Mouse (Mus musculus) G1E-ER4 (cell line): ENCODE measurements around the gene Tmem54. TPM values are rescaled to one million over a fixed set of nuclear protein-coding genes. Genes with fewer than 3 reads are reported as not detected.

ENCODE experiments used
- GATA1 ChIP-seq: IDR thresholded peaks from one replicate; pipeline ENCODE4 v1.8.0; 2012; ENCODE audit warnings: low read length, inconsistent platforms
- polyA plus RNA-seq: library from polyadenylated mRNA; stranded (reverse); fragments of >175 nt; gene quantifications from 2 replicates; pipeline ENCODE4 v1.2.3, GENCODE M21; 2012

Gene Tmem54
- polyA plus RNA-seq, 1 experiment: not detected

DNA sequence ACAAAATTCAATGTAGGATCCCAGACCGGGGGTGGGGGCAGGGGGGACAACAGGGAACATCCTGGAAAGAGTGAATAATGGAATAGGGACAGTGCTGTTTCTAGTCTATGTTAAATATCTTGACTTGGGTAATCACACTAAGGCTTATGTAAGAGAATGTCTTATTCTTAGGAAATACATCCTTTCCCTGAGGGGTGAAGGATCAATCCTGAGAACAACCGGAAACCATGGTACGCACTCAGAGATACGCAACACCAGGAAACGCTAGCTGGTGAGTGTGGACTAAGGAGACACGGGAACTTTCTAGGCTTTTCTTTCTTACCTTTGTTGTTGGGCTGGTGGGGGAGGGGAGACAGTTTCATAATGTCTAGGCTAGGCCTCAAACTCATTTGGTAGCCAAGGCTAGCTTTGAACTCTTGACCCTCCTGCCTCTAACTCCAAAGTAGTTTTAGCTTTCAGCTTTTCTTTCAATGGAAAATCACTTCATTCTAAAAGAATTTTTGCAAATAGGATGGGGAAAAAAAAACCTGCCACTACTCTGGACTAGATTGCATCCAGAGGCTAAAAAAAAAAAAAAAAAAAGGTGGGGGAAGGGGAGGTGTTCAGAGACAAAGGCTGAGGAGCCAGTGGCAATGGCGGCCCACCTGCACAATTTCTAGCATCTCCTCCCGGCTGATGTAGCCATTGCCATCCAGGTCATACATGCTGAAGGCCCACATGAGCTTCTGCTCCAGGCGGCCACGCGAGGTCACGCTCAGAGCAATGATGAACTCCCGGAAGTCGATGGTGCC, 12.6 kb downstream of the Tmem54 start:
- no peak for TF ChIP-seq GATA1

DNA sequence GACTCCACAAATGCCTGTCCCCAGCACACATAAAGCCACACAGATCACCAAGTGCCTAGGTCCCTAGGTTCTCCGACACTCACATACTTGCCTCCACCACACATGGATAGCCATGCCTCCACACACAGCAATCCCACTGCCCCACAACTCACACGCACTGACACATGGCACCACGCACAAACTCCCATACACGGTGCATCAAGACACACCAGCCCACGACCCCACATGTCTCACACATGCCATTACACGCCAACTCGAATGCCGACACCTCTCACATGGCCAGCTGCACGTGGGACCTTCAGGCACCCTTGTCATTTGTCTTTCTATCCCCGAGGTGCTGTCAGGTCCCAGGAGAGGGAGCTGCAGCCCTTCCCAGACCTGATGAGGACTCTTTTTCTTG, 14.4 kb downstream of the Tmem54 start:
- no peak for TF ChIP-seq GATA1

DNA sequence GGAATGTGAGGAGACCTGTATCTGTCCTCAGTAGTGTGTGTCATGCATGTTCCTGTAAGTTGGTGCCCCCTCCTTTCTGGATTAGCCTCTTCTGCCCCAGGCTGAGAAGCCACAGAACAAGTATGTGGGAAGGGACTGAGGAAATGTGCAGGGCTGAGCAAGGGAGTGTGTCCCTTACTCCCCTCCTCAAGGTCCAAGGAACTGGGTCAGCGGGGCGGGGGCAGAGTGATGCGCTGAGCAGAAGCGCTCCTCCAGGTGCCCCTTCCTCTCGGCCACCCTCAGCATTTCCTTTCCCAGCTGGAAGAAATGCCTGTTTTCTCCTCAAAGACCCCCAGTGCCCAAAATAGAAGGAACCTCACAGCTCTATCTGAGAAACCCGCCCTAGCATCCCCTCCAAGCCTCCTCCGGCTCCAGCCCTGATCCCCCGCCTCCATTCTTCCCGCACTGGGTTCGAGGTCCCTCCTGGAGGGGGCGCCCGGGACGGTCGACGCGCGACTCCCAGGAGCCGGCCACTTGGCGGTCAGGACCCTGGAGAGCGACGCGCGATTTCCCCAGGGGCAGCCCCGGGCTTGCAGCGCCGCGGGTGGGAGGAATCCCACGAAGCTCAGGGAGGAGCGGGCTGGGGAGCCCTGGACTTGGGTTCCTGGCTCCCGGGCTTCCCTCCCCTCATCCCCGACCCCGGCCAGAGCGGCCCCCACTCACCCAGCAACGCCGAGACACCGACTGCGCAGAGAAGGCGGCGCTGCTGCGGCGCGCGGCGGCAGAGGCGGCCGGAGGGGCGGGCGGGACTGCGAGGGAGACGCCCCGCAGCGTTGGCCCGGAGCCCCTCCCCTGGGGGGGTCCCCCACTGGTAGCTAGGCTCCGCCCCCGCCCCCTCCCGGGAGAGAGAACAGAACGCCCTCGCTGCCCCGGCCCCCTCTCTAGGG, 15.4 kb downstream of the Tmem54 start:
- no peak for TF ChIP-seq GATA1

DNA sequence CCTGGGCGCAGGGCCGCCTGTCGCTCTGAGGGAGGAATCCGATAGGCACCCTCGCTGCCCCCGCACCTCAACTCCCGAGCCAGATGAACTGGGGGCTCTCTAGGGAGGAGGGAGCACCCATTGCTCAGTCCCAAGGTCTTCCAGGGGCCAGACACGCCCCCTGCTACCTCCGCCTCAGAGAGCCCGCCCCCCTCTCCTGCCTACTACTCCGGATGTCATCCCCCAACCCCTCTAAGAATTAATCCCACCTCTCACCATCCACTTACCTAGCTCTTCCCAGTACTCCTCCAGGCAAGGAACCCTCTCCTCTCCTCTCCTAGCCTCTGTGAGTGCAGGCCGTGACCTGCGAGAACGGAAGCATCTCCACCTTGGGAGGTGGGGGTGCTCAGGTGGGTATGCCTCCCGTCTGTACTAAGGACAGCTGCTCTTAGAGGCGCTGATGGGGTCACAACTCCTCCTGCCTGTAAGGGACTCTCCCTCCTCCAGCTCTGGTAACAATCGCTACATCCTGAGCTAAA, 16.3 kb downstream of the Tmem54 start, which contains the start of gene Hpca:
Gene Hpca, minus strand, starts transcription at position 468 of the 518 bp plus-strand sequence.
- no peak for TF ChIP-seq GATA1

DNA sequence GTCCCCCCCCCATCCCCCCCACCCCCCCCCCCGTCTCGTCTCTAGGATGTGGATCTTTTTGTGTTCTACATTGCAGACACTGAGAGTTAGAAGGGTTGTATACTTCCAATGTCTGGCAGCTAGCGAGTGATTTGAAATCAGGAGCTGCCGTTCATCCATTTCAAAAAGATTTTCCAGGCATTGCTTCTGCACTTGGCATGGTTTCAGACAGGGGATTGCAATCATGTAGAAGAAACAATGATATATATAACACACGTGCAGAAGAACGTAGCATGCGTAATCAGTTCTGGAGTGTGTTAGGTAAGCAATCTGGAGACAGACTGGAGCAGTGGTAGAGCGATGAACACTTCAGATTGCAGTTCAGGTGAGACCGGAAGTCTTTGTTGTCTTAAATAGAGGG, 16.8 kb downstream of the Tmem54 start:
- no peak for TF ChIP-seq GATA1

DNA sequence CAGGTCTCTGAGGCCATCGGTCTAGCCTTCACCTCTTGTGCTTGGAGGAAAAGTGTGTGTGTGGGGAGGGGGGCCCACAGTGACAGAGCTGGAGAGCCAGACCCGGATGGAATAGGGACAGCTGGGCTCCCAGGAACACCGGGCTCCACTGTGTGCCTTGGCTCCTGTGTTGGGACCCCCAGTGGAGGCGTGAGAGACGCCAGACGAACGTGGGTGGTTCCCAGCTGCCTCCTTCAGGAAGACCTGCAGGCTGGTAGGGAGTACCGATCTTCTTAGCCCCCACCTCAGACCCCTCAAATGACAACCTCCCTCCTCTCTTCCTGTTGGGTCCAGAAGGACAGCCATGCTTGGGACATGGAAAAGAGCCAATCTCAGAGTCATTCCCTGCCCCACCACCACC, 17.4 kb downstream of the Tmem54 start:
- no peak for TF ChIP-seq GATA1

DNA sequence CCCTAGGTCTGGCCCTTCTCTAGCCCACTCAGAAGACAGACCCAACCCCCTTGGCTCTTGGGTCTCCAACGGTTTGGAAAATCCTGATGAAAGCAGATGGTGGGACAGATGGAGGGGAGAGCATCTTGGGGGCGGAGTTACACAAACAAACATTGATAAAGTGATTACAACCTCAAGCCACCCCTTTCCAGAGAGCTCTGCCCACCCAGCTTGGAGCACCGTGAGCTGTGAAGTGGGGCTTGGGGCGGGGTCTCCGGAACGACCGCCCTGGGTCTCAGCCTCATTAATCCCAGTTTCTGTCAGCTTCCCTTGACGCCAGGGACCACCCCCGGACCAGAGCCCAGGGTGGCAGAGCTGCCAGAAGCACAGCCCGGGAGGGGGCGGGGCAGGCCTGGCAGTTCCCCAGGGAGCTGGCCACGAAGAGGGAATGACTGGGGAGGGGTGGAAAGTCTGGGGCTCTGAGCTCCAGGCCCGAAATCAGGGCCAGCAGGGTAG, 19.4 kb downstream of the Tmem54 start:
- no peak for TF ChIP-seq GATA1

DNA sequence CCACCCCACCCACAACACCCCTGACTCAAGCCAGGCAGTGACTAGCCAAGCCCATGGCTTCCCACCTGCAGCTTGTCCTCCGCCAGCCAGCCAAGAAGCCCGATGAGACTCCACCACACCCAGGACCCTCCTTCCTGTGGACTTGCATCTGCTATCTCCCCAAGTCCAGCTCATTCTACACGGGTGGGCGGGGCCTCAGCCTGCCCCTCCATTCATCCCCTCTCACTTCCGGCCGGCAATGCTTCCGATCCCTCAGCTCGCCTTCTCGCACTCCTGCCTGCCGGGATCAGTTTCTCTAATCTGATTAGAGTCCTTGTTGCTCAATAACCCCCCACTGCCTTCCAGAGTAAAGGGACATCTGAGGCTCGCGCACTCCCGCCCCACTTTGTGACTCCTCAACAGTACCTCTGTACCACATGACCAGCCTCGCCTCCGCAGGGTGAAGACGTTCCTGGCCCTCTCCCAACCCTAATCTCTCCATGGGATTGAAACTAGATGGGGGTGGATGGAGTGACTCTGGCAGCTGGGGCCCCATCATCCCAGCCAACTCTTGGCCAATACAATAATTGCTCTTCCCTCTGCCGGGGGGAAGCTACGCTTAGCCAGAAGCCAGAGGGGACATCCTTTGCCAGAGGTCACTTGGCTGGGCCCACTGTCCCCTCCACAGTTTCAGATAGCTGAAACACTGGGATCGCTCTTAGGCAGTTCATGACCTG, 20.5 kb downstream of the Tmem54 start:
- TF ChIP-seq GATA1: no peak

DNA sequence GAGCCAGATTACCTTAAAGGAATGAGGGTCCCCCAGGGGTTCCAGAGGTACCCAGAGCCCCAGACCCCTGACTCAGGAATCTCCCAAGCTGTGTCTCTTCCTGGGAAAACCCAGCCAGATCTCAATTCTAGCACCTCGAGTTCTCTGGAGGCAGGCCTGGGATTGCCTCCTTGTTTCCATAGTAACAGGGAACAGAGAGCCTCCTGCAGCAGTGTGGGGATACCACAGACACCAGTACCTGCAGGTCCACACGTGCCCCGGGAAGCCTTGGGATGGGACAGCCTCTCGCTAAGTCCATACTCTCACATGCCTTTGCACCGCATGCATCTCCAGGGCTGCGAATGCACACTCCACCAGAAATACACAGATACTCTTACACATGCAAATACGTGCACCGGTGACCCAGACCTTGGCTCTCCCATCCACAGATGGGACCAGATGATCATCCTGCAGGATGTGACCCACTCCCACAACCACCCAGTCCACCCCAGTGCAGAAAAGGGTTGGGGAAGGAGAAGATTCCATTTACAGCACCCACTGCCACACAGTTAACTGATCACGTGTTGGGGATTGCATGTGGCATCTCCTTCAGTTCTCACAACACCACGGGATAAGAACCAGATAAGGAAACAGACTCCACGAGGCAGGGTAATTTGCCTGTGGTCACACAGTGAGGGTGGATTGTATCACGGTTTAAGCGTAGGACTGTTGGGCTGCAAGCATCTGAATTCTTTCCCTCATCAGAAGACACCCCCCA, 23.4 kb downstream of the Tmem54 start:
- no peak for TF ChIP-seq GATA1

DNA sequence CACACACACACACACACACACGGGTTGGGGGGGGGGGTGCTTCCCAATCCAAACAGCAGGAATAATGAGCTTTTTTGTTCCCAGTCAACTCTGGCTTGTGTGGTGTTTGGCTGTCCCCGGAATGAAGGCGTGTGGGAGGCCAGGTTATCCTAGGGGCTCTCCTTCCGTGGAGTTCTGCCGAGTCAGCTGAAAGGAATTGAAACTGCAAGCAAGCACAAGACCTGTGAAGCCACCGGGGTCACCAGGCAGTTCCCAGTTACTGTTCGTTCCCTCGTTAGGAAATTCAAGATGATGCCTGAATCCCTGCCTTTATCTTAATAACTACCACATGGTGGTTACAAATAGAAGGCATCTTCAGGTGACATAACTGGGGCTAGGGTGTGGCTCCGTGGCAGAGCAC, 24.0 kb downstream of the Tmem54 start:
- no peak for TF ChIP-seq GATA1

DNA sequence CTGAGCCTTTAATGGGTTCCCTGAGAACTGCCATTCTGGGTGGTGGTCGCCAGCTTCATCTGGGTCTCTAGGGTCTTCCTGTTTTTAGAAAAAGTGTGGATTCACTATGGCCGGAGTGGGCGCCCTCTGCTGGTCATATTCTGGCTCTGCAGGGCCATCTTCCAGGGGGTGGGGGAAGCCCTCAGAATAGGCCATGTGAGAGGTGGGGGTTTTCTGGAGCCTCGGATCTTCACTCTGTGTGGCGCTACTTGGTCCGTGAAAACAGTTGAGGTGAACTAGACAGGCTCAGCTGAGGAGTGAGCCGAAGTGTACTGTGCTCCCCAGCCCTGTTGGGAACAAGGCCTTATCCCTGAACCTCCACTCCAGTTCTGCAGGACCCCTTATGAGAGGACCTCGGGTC, 24.8 kb downstream of the Tmem54 start:
- no peak for TF ChIP-seq GATA1

DNA sequence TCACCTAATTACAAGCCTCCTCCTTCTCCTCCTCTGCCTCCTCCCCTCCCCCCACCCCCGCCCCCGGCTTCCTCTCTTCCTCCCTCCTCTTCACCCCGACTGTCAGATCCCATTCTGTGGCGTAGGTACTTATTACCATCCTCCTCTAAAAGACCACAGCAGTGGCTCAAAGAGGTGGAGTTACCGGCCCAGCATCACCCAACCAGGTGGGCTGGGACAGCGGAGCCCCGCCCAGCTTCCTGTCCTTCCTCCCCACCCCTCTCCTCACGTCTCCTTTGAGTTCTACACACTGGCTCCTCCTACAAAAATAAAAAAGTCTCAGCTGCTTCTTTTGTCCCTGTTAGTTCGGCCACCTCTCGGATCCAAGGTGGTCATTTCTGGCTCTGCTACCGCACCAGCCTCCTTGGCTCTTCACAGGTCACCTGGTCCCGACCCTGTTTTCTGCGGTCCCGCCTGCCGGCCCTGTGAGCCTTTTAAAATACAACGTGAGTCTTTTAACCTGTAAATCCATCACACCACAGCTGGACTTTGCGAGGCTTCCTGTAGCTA, 25.5 kb downstream of the Tmem54 start:
- TF ChIP-seq GATA1: no peak

DNA sequence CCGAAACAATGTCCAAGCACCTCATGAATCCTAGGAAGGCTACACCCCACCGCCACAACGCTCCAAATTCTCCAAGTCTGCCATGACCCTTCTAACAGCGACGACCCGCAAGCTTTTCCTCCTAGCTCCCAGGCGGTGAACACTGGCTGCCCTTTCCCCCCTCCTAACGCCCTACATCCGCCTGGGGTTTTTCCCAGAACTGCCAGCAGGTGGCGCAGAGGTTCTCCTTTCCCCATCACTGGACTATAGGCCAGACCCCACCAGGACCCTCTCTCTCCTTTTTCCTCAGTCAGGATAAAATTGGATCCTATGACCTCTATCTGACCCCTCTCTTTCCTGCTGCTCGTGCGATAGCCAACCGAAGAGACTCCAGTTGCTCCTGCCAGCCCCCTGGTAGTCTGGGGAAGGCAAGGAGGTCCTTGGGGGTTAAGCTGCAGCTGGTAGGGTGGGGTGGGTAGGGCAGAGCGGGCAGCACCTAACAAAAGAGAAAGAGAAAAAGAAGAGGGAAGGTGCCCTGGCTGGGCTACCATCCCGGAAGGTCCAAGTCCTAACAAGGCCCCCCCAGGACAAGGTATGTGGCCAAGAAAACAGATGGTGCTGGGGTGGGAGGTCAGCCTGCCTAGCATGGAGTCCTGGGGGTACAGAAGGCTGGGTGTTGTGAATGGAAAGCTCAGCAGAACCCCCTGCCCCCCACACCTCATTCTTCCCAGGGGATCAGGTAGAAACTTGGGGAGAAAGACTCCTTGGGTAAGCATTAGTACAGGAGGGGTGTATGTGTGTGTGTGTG, 29.6 kb downstream of the Tmem54 start:
- no peak for TF ChIP-seq GATA1

DNA sequence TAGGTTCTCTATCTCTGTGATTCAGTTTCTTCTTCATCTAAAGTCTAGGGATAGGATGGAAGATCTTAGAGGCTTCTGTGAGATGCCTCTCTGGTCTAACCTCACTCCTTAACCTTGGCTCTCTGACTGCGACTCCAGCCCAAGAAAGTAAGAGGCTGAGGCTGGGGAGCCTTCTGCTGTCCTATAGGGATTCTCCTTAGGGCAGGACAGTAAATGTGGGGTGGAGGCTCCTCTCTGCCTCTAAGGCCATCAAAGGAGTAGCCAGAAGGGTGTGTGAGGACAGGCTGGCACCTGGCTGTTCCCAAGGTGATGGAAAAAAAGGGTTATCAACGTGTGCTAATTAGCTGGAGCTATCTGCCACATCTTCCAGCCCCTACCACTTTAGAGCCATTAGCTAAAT, 30.3 kb downstream of the Tmem54 start:
- no peak for TF ChIP-seq GATA1
